ENCODE assay signal across 13 mouse cellular contexts in genomic region chr7:112527230-112527629, GRCm38 (mm10).
DNase-seq lines count a peak whose midpoint lies in the region; ATAC-seq and TF ChIP-seq lines count a peak whose summit lies in the region.
"Had no signal": no experiment of that assay in that cellular context is flagged by ENCODE, and none has a peak within 500 bp of the region (broad histone marks: within the 10 kb centered on the region; RNA-seq: fewer than 3 reads in every experiment).

No protein-coding gene starts in this region.

- no peak for TF ChIP-seq CTCF in midbrain, postnatal 0 days (IDR thresholded peaks at IDR 0.05)

- DNase-seq in gastrocnemius, adult 18-20 months (ENCODE audit: low spot score): peak; percentile 40
- DNase-seq in gastrocnemius, postnatal 10 days: no peak
- peak; percentile 42 for DNase-seq in embryonic facial prominence, embryonic 14.5 days (ENCODE audit: low spot score)
- DNase-seq in heart, postnatal 10 days: peak; percentile 61 to 66
- peak; percentile 60 for DNase-seq in kidney, postnatal 10 days
- no peak for DNase-seq in midbrain, postnatal 0 days (ENCODE audit: low spot score)
- DNase-seq: cerebellum, adult 11 months; lung, adult 2 months; thymus, adult 18-20 months had no signal

- ATAC-seq in embryonic facial prominence, embryonic 14.5 days (ENCODE audit: low read depth): no peak
- no peak for ATAC-seq in midbrain, postnatal 0 days (ENCODE audit: low FRiP score)
- no peak for ATAC-seq in megakaryocyte, adult 5-6 weeks (ENCODE audit: poor library complexity, severe bottlenecking)
- ATAC-seq in inflammation-experienced regulatory T-cells, adult 6 months: no peak

- H3K4me3 ChIP-seq in embryonic facial prominence, embryonic 14.5 days (ENCODE audit: low read depth, low read length): no peak overlapping the region
- no peak overlapping the region for H3K4me3 ChIP-seq in midbrain, postnatal 0 days (ENCODE audit: low read depth, low read length)
- H3K4me3 ChIP-seq: forebrain, embryonic 10.5 days had no signal

- no peak overlapping the region for H3K4me2 ChIP-seq in embryonic facial prominence, embryonic 14.5 days (ENCODE audit: low read depth, low read length)
- H3K4me2 ChIP-seq in midbrain, postnatal 0 days (ENCODE audit: low read depth, low read length, poor library complexity, severe bottlenecking): no peak overlapping the region
- H3K4me2 ChIP-seq: midbrain, embryonic 11.5 days had no signal

- intact Hi-C loops in heart, postnatal 10 days (cut with DNase I): no loop called here

- no peak overlapping the region for H3K9ac ChIP-seq in embryonic facial prominence, embryonic 14.5 days (ENCODE audit: low read depth, low read length)
- no peak overlapping the region for H3K9ac ChIP-seq in midbrain, postnatal 0 days (replicated peaks; ENCODE audit: low read length, poor library complexity, severe bottlenecking)

- no peaks in the 10 kb centered on the region for H3K36me3 ChIP-seq in embryonic facial prominence, embryonic 14.5 days (ENCODE audit: control insufficient read depth, insufficient read depth, low read length)
- no peaks in the 10 kb centered on the region for H3K36me3 ChIP-seq in midbrain, postnatal 0 days (ENCODE audit: insufficient read depth, low read length)
- H3K36me3 ChIP-seq: forebrain, embryonic 10.5 days had no signal

- H3K27me3 ChIP-seq in embryonic facial prominence, embryonic 14.5 days (replicated peaks; ENCODE audit: control insufficient read depth, insufficient read depth, low read length): no peaks in the 10 kb centered on the region
- no peaks in the 10 kb centered on the region for H3K27me3 ChIP-seq in midbrain, postnatal 0 days (ENCODE audit: insufficient read depth, low read length)

- 70% methylated on average over 4 of the region's 4 CpGs for WGBS in embryonic facial prominence, embryonic 14.5 days
- WGBS in midbrain, postnatal 0 days: 91% methylated on average over 4 of the region's 4 CpGs

- H3K27ac ChIP-seq in embryonic facial prominence, embryonic 14.5 days (replicated peaks; ENCODE audit: low read depth, low read length): no peak overlapping the region; the same call in 1 of the 2 replicates
- no peak overlapping the region for H3K27ac ChIP-seq in midbrain, postnatal 0 days (ENCODE audit: low read depth, low read length)
- H3K27ac ChIP-seq: forebrain, embryonic 10.5 days had no signal

- peaks cover 25% of the 10 kb centered on the region for H3K4me1 ChIP-seq in embryonic facial prominence, embryonic 14.5 days (ENCODE audit: control insufficient read depth, insufficient read depth, low read length)
- H3K4me1 ChIP-seq in midbrain, postnatal 0 days (ENCODE audit: insufficient read depth, low read length): no peaks in the 10 kb centered on the region; the same call in 1 of the 2 replicates

- H3K9me3 ChIP-seq in embryonic facial prominence, embryonic 14.5 days (ENCODE audit: control insufficient read depth, low read length): no peaks in the 10 kb centered on the region
- no peaks in the 10 kb centered on the region for H3K9me3 ChIP-seq in midbrain, postnatal 0 days (ENCODE audit: low read length)
- H3K9me3 ChIP-seq: forebrain, embryonic 10.5 days had no signal

Comparison
In these comparisons a context has a peak if more than half of its experiments do, and no peak if none do; other contexts are left out.
1. DNase-seq: peak in gastrocnemius, adult 18-20 months (single experiment), embryonic facial prominence, embryonic 14.5 days (single experiment), heart, postnatal 10 days (2 of 2) and kidney, postnatal 10 days (single experiment); none in gastrocnemius, postnatal 10 days (single experiment) and midbrain, postnatal 0 days (single experiment).